In genomic region chrX:164952601-164953375, GRCm38 (mm10) we compare ENCODE assay signal across 22 mouse cellular contexts. TPM values are rescaled to one million over a fixed set of nuclear protein-coding genes. Genes with fewer than 3 reads are reported as not detected.
DNase-seq lines count a peak whose midpoint lies in the region; ATAC-seq and TF ChIP-seq lines count a peak whose summit lies in the region.
"Had no signal": no experiment of that assay in that cellular context is flagged by ENCODE, and none has a peak within 500 bp of the region (broad histone marks: within the 10 kb centered on the region; RNA-seq: fewer than 3 reads in every experiment).

No protein-coding gene starts in this region.

- no peak for TF ChIP-seq CTCF in forebrain, postnatal 0 days (IDR thresholded peaks at IDR 0.05; ENCODE audit: low read depth)
- TF ChIP-seq CTCF in kidney, adult 2 months (conservative IDR thresholded peaks at IDR 0.05; ENCODE audit: insufficient read depth, insufficient read length, low read depth, low read length) = no peak

- 67% methylated on average over 5 of the region's 5 CpGs for WGBS in forebrain, postnatal 0 days
- WGBS in forebrain, embryonic 11.5 days = 78% methylated on average over 5 of the region's 5 CpGs
- 38% methylated on average over 5 of the region's 5 CpGs for WGBS in kidney, adult 2 months
- 62% methylated on average over 5 of the region's 5 CpGs for WGBS in kidney, embryonic 15.5 days
- 84% methylated on average over 5 of the region's 5 CpGs for WGBS in midbrain, embryonic 10.5 days

- DNase-seq in forebrain, postnatal 0 days = peak; percentile 12
- no peak for DNase-seq in forebrain, embryonic 11.5 days (ENCODE audit: low spot score)
- peak; percentile 40 for DNase-seq in kidney, adult 2 months
- DNase-seq in heart, postnatal 25 days (ENCODE audit: low spot score) = peak; percentile 4
- DNase-seq in adrenal gland, adult 18-20 months (ENCODE audit: low spot score in 2 of 2) = no peak
- DNase-seq in midbrain, embryonic 10.5 days (ENCODE audit: low spot score) = no peak
- DNase-seq: cerebellum, postnatal 36 days; layer of hippocampus, adult 9-11 months had no signal

- peak; percentile 65; the same call in 1 of the 2 replicates for ATAC-seq in forebrain, postnatal 0 days
- no peak for ATAC-seq in forebrain, embryonic 11.5 days (replicated peaks; ENCODE audit: low FRiP score)
- ATAC-seq in kidney, embryonic 15.5 days (replicated peaks; ENCODE audit: low FRiP score) = no peak
- ATAC-seq: intestine, embryonic 16.5 days; Patski had no signal

- TF ChIP-seq POLR2A in kidney, adult 2 months (IDR thresholded peaks at IDR 0.05; ENCODE audit: low read depth, low read length) = no peak

- peak overlapping the region; percentile 45; the same call in 1 of the 2 replicates for H3K27ac ChIP-seq in forebrain, postnatal 0 days (ENCODE audit: low read depth, low read length)
- H3K27ac ChIP-seq in forebrain, embryonic 11.5 days (ENCODE audit: low read depth, low read length) = no peak overlapping the region
- peak overlapping the region; percentile 59 for H3K27ac ChIP-seq in kidney, adult 2 months (ENCODE audit: insufficient read depth, low read depth, low read length)
- H3K27ac ChIP-seq in kidney, embryonic 15.5 days = no peak overlapping the region
- peak overlapping the region; percentile 84 for H3K27ac ChIP-seq in brown adipose tissue, adult 24 weeks (replicated peaks; ENCODE audit: low read depth, low read length)
- no peak overlapping the region for H3K27ac ChIP-seq in midbrain, embryonic 10.5 days (replicated peaks)
- H3K27ac ChIP-seq: embryonic facial prominence, embryonic 12.5 days; forebrain, embryonic 12.5 days; hindbrain, embryonic 12.5 days had no signal

- no peak overlapping the region for H3K9ac ChIP-seq in forebrain, postnatal 0 days
- no peak overlapping the region for H3K9ac ChIP-seq in forebrain, embryonic 11.5 days (ENCODE audit: low read length)
- H3K9ac ChIP-seq in kidney, embryonic 15.5 days = no peak overlapping the region
- H3K9ac ChIP-seq: embryonic facial prominence, embryonic 12.5 days; forebrain, embryonic 12.5 days; hindbrain, embryonic 12.5 days; lung, embryonic 14.5 days had no signal

- no peak overlapping the region for H3K4me3 ChIP-seq in forebrain, postnatal 0 days (ENCODE audit: low read depth, low read length)
- no peak overlapping the region for H3K4me3 ChIP-seq in forebrain, embryonic 11.5 days (ENCODE audit: low read depth, low read length)
- no peak overlapping the region for H3K4me3 ChIP-seq in kidney, adult 2 months (ENCODE audit: insufficient read depth, low read depth, low read length)
- no peak overlapping the region for H3K4me3 ChIP-seq in kidney, embryonic 15.5 days (replicated peaks)
- no peak overlapping the region for H3K4me3 ChIP-seq in brown adipose tissue, adult 24 weeks (ENCODE audit: insufficient read depth, low read depth, low read length)
- no peak overlapping the region for H3K4me3 ChIP-seq in midbrain, embryonic 10.5 days
- H3K4me3 ChIP-seq: embryonic facial prominence, embryonic 12.5 days; forebrain, embryonic 12.5 days; hindbrain, embryonic 12.5 days had no signal

- H3K4me2 ChIP-seq in forebrain, postnatal 0 days (ENCODE audit: low read depth) = no peak overlapping the region
- H3K4me2 ChIP-seq in forebrain, embryonic 11.5 days (ENCODE audit: low read depth, low read length, severe bottlenecking) = no peak overlapping the region
- no peak overlapping the region for H3K4me2 ChIP-seq in kidney, embryonic 15.5 days
- H3K4me2 ChIP-seq: embryonic facial prominence, embryonic 12.5 days; forebrain, embryonic 12.5 days; hindbrain, embryonic 12.5 days; lung, embryonic 14.5 days had no signal

- H3K36me3 ChIP-seq in forebrain, postnatal 0 days (ENCODE audit: insufficient read depth) = no peaks in the 10 kb centered on the region
- no peaks in the 10 kb centered on the region for H3K36me3 ChIP-seq in forebrain, embryonic 11.5 days (ENCODE audit: control insufficient read depth, insufficient read depth, low read length)
- H3K36me3 ChIP-seq in kidney, adult 2 months (ENCODE audit: control insufficient read depth, insufficient read depth, low read length) = no peaks in the 10 kb centered on the region
- peaks cover 4% of the 10 kb centered on the region; the same call in 1 of the 2 replicates for H3K36me3 ChIP-seq in kidney, embryonic 15.5 days
- peaks cover 8% of the 10 kb centered on the region for H3K36me3 ChIP-seq in midbrain, embryonic 10.5 days
- H3K36me3 ChIP-seq: embryonic facial prominence, embryonic 12.5 days; hindbrain, embryonic 12.5 days had no signal

- H3K27me3 ChIP-seq in forebrain, postnatal 0 days (ENCODE audit: insufficient read depth, low read length) = no peaks in the 10 kb centered on the region
- H3K27me3 ChIP-seq in forebrain, embryonic 11.5 days (ENCODE audit: control insufficient read depth, insufficient read depth, low read length) = no peaks in the 10 kb centered on the region
- H3K27me3 ChIP-seq in kidney, adult 2 months (replicated peaks; ENCODE audit: control insufficient read depth, insufficient read depth, low read length) = no peaks in the 10 kb centered on the region
- H3K27me3 ChIP-seq in kidney, embryonic 15.5 days = peaks cover 2% of the 10 kb centered on the region; the same call in 1 of the 2 replicates
- peaks cover 20% of the 10 kb centered on the region; the same call in 1 of the 2 replicates for H3K27me3 ChIP-seq in midbrain, embryonic 10.5 days (ENCODE audit: low read depth, poor library complexity, severe bottlenecking)
- H3K27me3 ChIP-seq: embryonic facial prominence, embryonic 12.5 days; forebrain, embryonic 12.5 days; hindbrain, embryonic 12.5 days had no signal

- 0 out of 2 replicates have a peak, but pooled peaks cover 2% of the 10 kb centered on the region for H3K4me1 ChIP-seq in forebrain, postnatal 0 days (ENCODE audit: insufficient read depth)
- H3K4me1 ChIP-seq in forebrain, embryonic 11.5 days (replicated peaks; ENCODE audit: control insufficient read depth, insufficient read depth, low read length) = no peaks in the 10 kb centered on the region
- no peaks in the 10 kb centered on the region for H3K4me1 ChIP-seq in kidney, adult 2 months (ENCODE audit: control insufficient read depth, insufficient read depth, low read length)
- no peaks in the 10 kb centered on the region for H3K4me1 ChIP-seq in kidney, embryonic 15.5 days
- H3K4me1 ChIP-seq in brown adipose tissue, adult 24 weeks (ENCODE audit: control insufficient read depth, insufficient read depth, insufficient read length, low read length) = no peaks in the 10 kb centered on the region
- H3K4me1 ChIP-seq in midbrain, embryonic 10.5 days = no peaks in the 10 kb centered on the region
- H3K4me1 ChIP-seq: embryonic facial prominence, embryonic 12.5 days; forebrain, embryonic 12.5 days; hindbrain, embryonic 12.5 days had no signal

- intact Hi-C loops in heart, postnatal 25 days (cut with DNase I) = no loop called here

- no peaks in the 10 kb centered on the region for H3K9me3 ChIP-seq in forebrain, postnatal 0 days (ENCODE audit: low read length)
- no peaks in the 10 kb centered on the region for H3K9me3 ChIP-seq in forebrain, embryonic 11.5 days (ENCODE audit: control insufficient read depth, low read length)
- H3K9me3 ChIP-seq in kidney, embryonic 15.5 days (replicated peaks) = no peaks in the 10 kb centered on the region
- H3K9me3 ChIP-seq in midbrain, embryonic 10.5 days (replicated peaks) = no peaks in the 10 kb centered on the region
- H3K9me3 ChIP-seq: embryonic facial prominence, embryonic 12.5 days; forebrain, embryonic 12.5 days; hindbrain, embryonic 12.5 days had no signal

RNA-seq across cellular contexts. Expression of gene Mospd2, which starts 27.4 kb away (rescaled TPM):
- total RNA-seq in forebrain, postnatal 0 days (2014; rRNA removed) = 20.9 and 21.7 TPM in 2 replicates
- polyA plus RNA-seq in forebrain, postnatal 0 days (2015; fragmentation: Nextera tagmentation; extraction: Ambion mirVana) = 7.4 and 8.8 TPM in 2 replicates
- 17.0 and 17.5 TPM in 2 replicates for polyA plus RNA-seq in forebrain, embryonic 11.5 days (2014; fragmentation: Nextera tagmentation; extraction: Ambion mirVana)
- 6.0 and 6.6 TPM in 2 replicates for polyA plus RNA-seq in kidney, adult 2 months (2012; rRNA removed)
- 20.0 and 20.2 TPM in 2 replicates for polyA plus RNA-seq in kidney, embryonic 15.5 days (2015; fragmentation: Nextera tagmentation; extraction: Ambion mirVana)
- polyA plus RNA-seq in brown adipose tissue, adult 24 weeks (2012; ENCODE audit: insufficient read depth, insufficient read length, missing spikeins) = 10.2 and 13.5 TPM in 2 replicates
- 10 to 100 TPM; 13.3 to 13.4 TPM for total RNA-seq in heart, postnatal 25 days (2021)
- 10 to 100 TPM; 16.3 to 30.8 TPM for total RNA-seq in adrenal gland, adult 18-20 months (2021)
- polyA plus RNA-seq in midbrain, embryonic 10.5 days (2016; fragmentation: Nextera tagmentation; extraction: Ambion mirVana) = 11.9 and 12.1 TPM in 2 replicates

RNA-seq across cellular contexts. Expression of gene Fancb, which starts 27.6 kb away (rescaled TPM):
- total RNA-seq in forebrain, postnatal 0 days (2014; rRNA removed) = 3.5 and 3.6 TPM in 2 replicates
- 1.6 and 1.7 TPM in 2 replicates for polyA plus RNA-seq in forebrain, postnatal 0 days (2015; fragmentation: Nextera tagmentation; extraction: Ambion mirVana)
- polyA plus RNA-seq in forebrain, embryonic 11.5 days (2014; fragmentation: Nextera tagmentation; extraction: Ambion mirVana) = 11.5 and 11.8 TPM in 2 replicates
- polyA plus RNA-seq in kidney, adult 2 months (2012; rRNA removed) = 0.29 and 0.38 TPM in 2 replicates
- 9.2 and 10.6 TPM in 2 replicates for polyA plus RNA-seq in kidney, embryonic 15.5 days (2015; fragmentation: Nextera tagmentation; extraction: Ambion mirVana)
- 0.99 and 1.4 TPM in 2 replicates for polyA plus RNA-seq in brown adipose tissue, adult 24 weeks (2012; ENCODE audit: insufficient read depth, insufficient read length, missing spikeins)
- total RNA-seq in heart, postnatal 25 days (2021) = under 1 TPM; 0.44 to 0.92 TPM
- 1 to 10 TPM in 1 of 2 experiments, under 1 TPM in 1; 0.83 to 1.0 TPM for total RNA-seq in adrenal gland, adult 18-20 months (2021)
- polyA plus RNA-seq in midbrain, embryonic 10.5 days (2016; fragmentation: Nextera tagmentation; extraction: Ambion mirVana) = 10.0 and 10.3 TPM in 2 replicates

RNA-seq across cellular contexts. Expression of gene Gm17604, which starts 51.8 kb away (rescaled TPM):
- total RNA-seq in forebrain, postnatal 0 days (2014; rRNA removed) = not detected in 2 replicates
- polyA plus RNA-seq in forebrain, postnatal 0 days (2015; fragmentation: Nextera tagmentation; extraction: Ambion mirVana) = not detected in 2 replicates
- polyA plus RNA-seq in forebrain, embryonic 11.5 days (2014; fragmentation: Nextera tagmentation; extraction: Ambion mirVana) = not detected in 2 replicates
- not detected in 2 replicates for polyA plus RNA-seq in kidney, adult 2 months (2012; rRNA removed)
- polyA plus RNA-seq in kidney, embryonic 15.5 days (2015; fragmentation: Nextera tagmentation; extraction: Ambion mirVana) = not detected in 2 replicates
- polyA plus RNA-seq in brown adipose tissue, adult 24 weeks (2012; ENCODE audit: insufficient read depth, insufficient read length, missing spikeins) = not detected in 2 replicates
- not detected for total RNA-seq in heart, postnatal 25 days (2021)
- total RNA-seq in adrenal gland, adult 18-20 months (2021) = not detected
- not detected in 2 replicates for polyA plus RNA-seq in midbrain, embryonic 10.5 days (2016; fragmentation: Nextera tagmentation; extraction: Ambion mirVana)
- total RNA-seq: gastrocnemius, postnatal 4 days; left cerebral cortex, postnatal 10 days; liver, adult 2 months; megakaryocyte, adult 5-6 weeks; midbrain, postnatal 0 days had no signal
- polyA plus RNA-seq: embryonic facial prominence, embryonic 12.5 days; forebrain, embryonic 12.5 days; hindbrain, embryonic 12.5 days; intestine, embryonic 16.5 days; liver, adult 2 months; lung, embryonic 14.5 days; midbrain, postnatal 0 days; neural tube, embryonic 11.5 days; Patski had no signal

Comparison
In these comparisons a context has a peak if more than half of its experiments do, and no peak if none do; other contexts are left out.
1. DNase-seq: peak in forebrain, postnatal 0 days (single experiment), kidney, adult 2 months (single experiment) and heart, postnatal 25 days (single experiment); none in forebrain, embryonic 11.5 days (single experiment), adrenal gland, adult 18-20 months (0 of 2) and midbrain, embryonic 10.5 days (single experiment).
2. H3K27ac ChIP-seq: peak in forebrain, postnatal 0 days (single experiment), kidney, adult 2 months (single experiment) and brown adipose tissue, adult 24 weeks (single experiment); none in forebrain, embryonic 11.5 days (single experiment), kidney, embryonic 15.5 days (single experiment) and midbrain, embryonic 10.5 days (single experiment).